Mouse (Mus musculus) heart, adult 2 months (tissue): Measurements from ENCODE around the gene Sbf2.

ENCODE experiments used
- CTCF ChIP-seq: fragments of 200-600 bp; IDR thresholded peaks from 2 replicates; pipeline ENCODE4 v1.8.1; 2022; ENCODE audit warnings: antibody characterized with exemption, mild to moderate bottlenecking, moderate library complexity
- EP300 ChIP-seq: fragments of 200-500 bp; IDR thresholded peaks from 2 replicates; pipeline ENCODE4 v1.6.1; 2011; ENCODE audit warnings: low read depth, low read length, control low read depth; ENCODE audit not compliant: insufficient read depth

- TF ChIP-seq CTCF (no peak), EP300 (no peak)
Measured at GRCm38 (mm10) chr7:110298739-110299410, 315.8 kb downstream of the Sbf2 start.
